Mouse (Mus musculus): ENCODE measurements around the gene Gpsm2. TPM values are rescaled to one million over a fixed set of nuclear protein-coding genes. Genes with fewer than 3 reads are reported as not detected.

The Gpsm2 gene
- polyA plus RNA-seq, 1 experiment from 2014 or later, result 94.5 TPM

- H3K4me3 ChIP-seq, result peak overlapping the region; percentile 82
- WGBS, result under 1% methylated on average over 44 of the region's 44 CpGs
- H3K27me3 ChIP-seq, result no peaks in the 10 kb centered on the region
- H3K9me3 ChIP-seq, result no peaks in the 10 kb centered on the region
- peak overlapping the region; percentile 61 for H3K4me2 ChIP-seq (replicated peaks)
- no peak; the same call in 1 of the 2 replicates for ATAC-seq (ENCODE audit: low FRiP score, low read depth)
- H3K4me1 ChIP-seq, result peaks cover 26% of the 10 kb centered on the region
- peak overlapping the region; percentile 93 for H3K27ac ChIP-seq (replicated peaks)
- peak overlapping the region; percentile 78 for H3K9ac ChIP-seq (replicated peaks)
- peaks cover 2% of the 10 kb centered on the region; the same call in 1 of the 2 replicates for H3K36me3 ChIP-seq
Observed at GRCm38 (mm10) chr3:108721076-108721991, 775 bp downstream of the Gpsm2 start.

GRCm38 (mm10) chr3:108719761-108720160 is 2.3 kb downstream of the Gpsm2 start:
- Histone ChIP-seq H3K4me3 (peak overlapping the region; percentile 82; the same call in 1 of the 2 replicates), H3K4me2 (replicated peaks) (peak overlapping the region; percentile 61; the same call in 1 of the 2 replicates), H3K27ac (replicated peaks) (no peak overlapping the region), H3K4me1 (peaks cover 26% of the 10 kb centered on the region), H3K27me3 (no peaks in the 10 kb centered on the region), H3K9me3 (no peaks in the 10 kb centered on the region), H3K9ac (replicated peaks) (no peak overlapping the region), H3K36me3 (peaks cover 3% of the 10 kb centered on the region; the same call in 1 of the 2 replicates)
- no peak for ATAC-seq (ENCODE audit: low FRiP score, low read depth)
- 89% methylated on average over 3 of the region's 3 CpGs for WGBS

DNA sequence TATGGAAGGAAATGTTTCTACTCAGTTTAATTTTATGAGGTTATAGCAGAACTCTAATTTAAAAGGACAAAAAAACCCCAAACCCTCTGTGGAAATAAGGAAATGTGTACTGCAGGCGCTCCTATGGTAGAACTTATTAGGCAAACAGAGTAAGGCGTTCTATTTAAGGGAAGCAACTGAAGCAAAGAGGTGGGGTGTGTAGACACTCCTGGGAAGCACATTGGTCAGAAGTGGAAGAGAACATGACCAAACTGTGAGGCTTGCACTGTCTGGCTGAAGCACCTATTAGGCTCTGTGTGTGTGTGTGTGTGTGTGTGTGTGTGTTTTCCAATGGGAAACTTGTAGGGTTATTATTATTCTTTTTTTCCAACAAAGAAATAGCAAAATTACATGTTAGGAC is 2.8 kb downstream of the Gpsm2 start:
- ATAC-seq (ENCODE audit: low FRiP score, low read depth), result no peak
- Histone ChIP-seq H3K4me3 (peak overlapping the region; percentile 13; the same call in 1 of the 2 replicates), H3K4me2 (replicated peaks) (0 out of 2 replicates have a peak overlapping the region, but pooled peaks have one; percentile 61), H3K27me3 (no peaks in the 10 kb centered on the region), H3K27ac (replicated peaks) (no peak overlapping the region), H3K36me3 (peaks cover 3% of the 10 kb centered on the region; the same call in 1 of the 2 replicates), H3K4me1 (peaks cover 26% of the 10 kb centered on the region), H3K9me3 (no peaks in the 10 kb centered on the region), H3K9ac (replicated peaks) (no peak overlapping the region)
- 86% methylated on average over 2 of the region's 2 CpGs for WGBS

GRCm38 (mm10) chr3:108717896-108718502 is 4.1 kb downstream of the Gpsm2 start:
- Histone ChIP-seq H3K9ac (replicated peaks) (no peak overlapping the region), H3K36me3 (peaks cover 3% of the 10 kb centered on the region; the same call in 1 of the 2 replicates), H3K4me1 (peaks cover 29% of the 10 kb centered on the region), H3K27ac (replicated peaks) (no peak overlapping the region), H3K4me2 (replicated peaks) (no peak overlapping the region), H3K9me3 (no peaks in the 10 kb centered on the region), H3K27me3 (no peaks in the 10 kb centered on the region), H3K4me3 (no peak overlapping the region)
- WGBS, result 86% methylated on average over 3 of the region's 3 CpGs
- ATAC-seq (ENCODE audit: low FRiP score, low read depth), result no peak

DNA sequence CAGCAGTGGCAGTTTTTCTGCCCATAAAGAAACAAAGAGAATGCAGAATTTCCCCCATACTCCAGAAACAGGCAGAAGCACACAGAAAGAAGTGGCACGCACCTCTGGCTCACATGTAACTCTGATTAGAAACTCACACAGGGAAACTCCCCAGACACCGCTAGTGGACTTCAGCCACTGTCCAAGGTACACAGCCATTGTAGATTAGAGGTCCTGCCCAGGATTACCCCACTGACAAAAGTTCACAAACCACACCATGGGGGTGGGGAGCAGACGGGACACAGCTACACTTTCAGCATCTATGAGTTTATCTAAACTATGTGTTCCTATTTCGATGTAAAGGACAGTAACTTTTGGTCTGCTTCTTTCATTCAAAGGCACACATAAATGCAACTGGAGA is 7.3 kb downstream of the Gpsm2 start:
- Histone ChIP-seq H3K4me2 (replicated peaks) (no peak overlapping the region), H3K27ac (replicated peaks) (no peak overlapping the region), H3K9ac (replicated peaks) (no peak overlapping the region), H3K4me1 (peaks cover 14% of the 10 kb centered on the region), H3K36me3 (peaks cover 3% of the 10 kb centered on the region; the same call in 1 of the 2 replicates), H3K27me3 (no peaks in the 10 kb centered on the region), H3K9me3 (no peaks in the 10 kb centered on the region), H3K4me3 (no peak overlapping the region)
- no peak for ATAC-seq (ENCODE audit: low FRiP score, low read depth)
- 95% methylated on average over 4 of the region's 4 CpGs for WGBS

- H3K27me3 ChIP-seq, result no peaks in the 10 kb centered on the region
- peaks cover 3% of the 10 kb centered on the region; the same call in 1 of the 2 replicates for H3K36me3 ChIP-seq
- no peak overlapping the region for H3K27ac ChIP-seq (replicated peaks)
- ATAC-seq (ENCODE audit: low FRiP score, low read depth), result no peak
- no peaks in the 10 kb centered on the region for H3K9me3 ChIP-seq
- no peak overlapping the region for H3K9ac ChIP-seq (replicated peaks)
- no peak overlapping the region for H3K4me2 ChIP-seq (replicated peaks)
- H3K4me3 ChIP-seq, result no peak overlapping the region
- peaks cover 8% of the 10 kb centered on the region for H3K4me1 ChIP-seq
- WGBS, result 55% methylated on average over 3 of the region's 3 CpGs
Observed at GRCm38 (mm10) chr3:108713065-108713675, 8.9 kb downstream of the Gpsm2 start.

DNA sequence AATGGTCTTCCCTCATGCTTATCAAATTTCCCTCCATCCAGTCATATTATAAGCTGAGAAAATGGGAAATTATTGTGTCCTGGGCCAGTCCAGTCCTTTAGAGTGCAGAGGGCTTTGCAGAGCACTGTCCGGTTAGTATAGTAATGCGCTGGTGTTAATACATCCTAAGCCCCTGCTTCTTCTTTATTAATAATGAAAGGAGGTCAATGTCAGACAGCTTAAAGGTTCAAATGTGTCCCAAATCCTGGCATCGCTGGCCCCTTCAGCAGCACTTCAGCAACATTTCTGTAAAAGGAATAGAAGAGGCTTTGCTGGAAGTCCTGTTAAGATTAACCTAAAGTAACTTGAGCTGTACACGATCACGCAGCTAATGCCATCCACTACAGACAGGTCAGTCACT is 10.8 kb downstream of the Gpsm2 start:
- Histone ChIP-seq H3K4me2 (replicated peaks) (no peak overlapping the region), H3K9me3 (no peaks in the 10 kb centered on the region), H3K27ac (replicated peaks) (no peak overlapping the region), H3K4me3 (no peak overlapping the region), H3K4me1 (peaks cover 8% of the 10 kb centered on the region), H3K9ac (replicated peaks) (no peak overlapping the region), H3K36me3 (peaks cover under 1% of the 10 kb centered on the region; the same call in 1 of the 2 replicates), H3K27me3 (no peaks in the 10 kb centered on the region)
- WGBS, result 84% methylated on average over 5 of the region's 5 CpGs
- no peak for ATAC-seq (ENCODE audit: low FRiP score, low read depth)

DNA sequence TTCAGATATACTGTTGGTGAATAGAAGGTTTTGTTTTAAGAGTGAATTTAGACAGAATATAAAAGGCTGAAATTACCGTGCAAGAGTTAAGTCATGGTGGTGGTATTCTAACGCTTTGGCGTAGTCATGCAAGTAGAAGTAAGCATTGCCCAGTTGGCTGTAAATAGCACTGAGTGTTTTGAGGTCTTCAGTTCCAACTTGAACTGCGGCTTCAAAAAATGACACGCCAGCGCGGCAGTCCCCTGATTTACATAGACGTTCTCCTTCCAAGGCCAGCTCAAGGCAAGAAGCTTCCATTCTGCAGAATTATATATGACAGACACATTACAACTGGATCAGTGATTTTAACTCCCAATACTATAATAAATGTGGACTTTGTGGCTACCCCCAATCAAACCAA is 19.3 kb downstream of the Gpsm2 start:
- no peak for ATAC-seq (ENCODE audit: low FRiP score, low read depth)

DNA sequence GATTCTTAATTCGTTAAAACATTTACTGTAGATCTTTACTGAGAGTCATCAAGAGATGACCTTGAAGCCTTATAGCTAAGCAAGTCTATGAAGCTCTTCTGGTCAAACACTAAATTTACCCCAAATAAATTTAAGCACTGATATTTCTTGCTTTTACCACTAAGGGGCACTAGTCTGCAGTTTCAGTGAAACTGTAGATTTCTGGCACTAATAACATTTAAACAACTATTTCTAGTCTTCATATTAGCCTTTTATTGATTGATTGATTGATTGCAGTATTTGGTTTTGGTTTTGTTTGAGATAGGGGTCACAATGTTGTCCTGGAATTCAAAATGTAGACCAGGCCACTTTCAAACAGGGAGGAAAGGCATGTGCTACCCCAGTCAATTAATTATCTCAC is 20.9 kb downstream of the Gpsm2 start:
- Histone ChIP-seq H3K4me1 (no peaks in the 10 kb centered on the region), H3K9me3 (no peaks in the 10 kb centered on the region), H3K4me3 (no peak overlapping the region), H3K27me3 (no peaks in the 10 kb centered on the region), H3K9ac (replicated peaks) (no peak overlapping the region), H3K4me2 (replicated peaks) (no peak overlapping the region), H3K27ac (replicated peaks) (no peak overlapping the region), H3K36me3 (peaks cover 56% of the 10 kb centered on the region)
- ATAC-seq (ENCODE audit: low FRiP score, low read depth), result no peak
- 74% methylated on average over 1 of the region's 1 CpGs for WGBS

More for the DNA sequence above, 19.3 kb downstream of the Gpsm2 start:
- no peak overlapping the region for H3K9ac ChIP-seq (replicated peaks)
- H3K4me1 ChIP-seq, result no peaks in the 10 kb centered on the region
- no peak overlapping the region for H3K27ac ChIP-seq (replicated peaks)
- no peak overlapping the region for H3K4me3 ChIP-seq
- WGBS, result 95% methylated on average over 8 of the region's 8 CpGs
- H3K4me2 ChIP-seq (replicated peaks), result no peak overlapping the region
- peaks cover 44% of the 10 kb centered on the region for H3K36me3 ChIP-seq
- H3K27me3 ChIP-seq, result no peaks in the 10 kb centered on the region
- H3K9me3 ChIP-seq, result no peaks in the 10 kb centered on the region

DNA sequence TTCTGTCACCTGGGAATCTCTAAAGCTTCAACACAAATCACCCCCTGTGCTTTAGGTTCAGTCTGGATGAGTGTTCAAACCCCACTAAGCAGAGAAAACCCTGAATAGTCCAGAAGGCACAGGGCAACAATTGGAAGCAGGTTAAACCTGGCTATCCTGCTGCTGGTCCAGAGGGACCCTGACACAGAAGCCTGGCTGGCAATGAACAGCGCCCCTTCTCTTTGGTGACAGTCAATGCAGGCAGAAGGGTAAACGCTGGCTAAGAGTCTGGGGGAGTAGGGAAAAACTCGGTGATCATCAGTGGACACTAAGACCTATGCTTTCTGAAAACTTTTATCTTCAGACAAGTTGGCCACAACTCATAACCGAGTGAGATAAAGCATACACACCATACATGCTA is 22.3 kb downstream of the Gpsm2 start:
- no peaks in the 10 kb centered on the region for H3K9me3 ChIP-seq
- no peak overlapping the region for H3K4me2 ChIP-seq (replicated peaks)
- peaks cover 69% of the 10 kb centered on the region for H3K36me3 ChIP-seq
- no peak overlapping the region for H3K27ac ChIP-seq (replicated peaks)
- H3K27me3 ChIP-seq, result no peaks in the 10 kb centered on the region
- 90% methylated on average over 4 of the region's 4 CpGs for WGBS
- no peaks in the 10 kb centered on the region for H3K4me1 ChIP-seq
- no peak overlapping the region for H3K4me3 ChIP-seq
- ATAC-seq (ENCODE audit: low FRiP score, low read depth), result no peak
- no peak overlapping the region for H3K9ac ChIP-seq (replicated peaks)

- WGBS, result 96% methylated on average over 8 of the region's 8 CpGs
- no peaks in the 10 kb centered on the region for H3K27me3 ChIP-seq
- H3K4me2 ChIP-seq (replicated peaks), result no peak overlapping the region
- H3K4me3 ChIP-seq, result no peak overlapping the region
- H3K4me1 ChIP-seq, result no peaks in the 10 kb centered on the region
- H3K9me3 ChIP-seq, result no peaks in the 10 kb centered on the region
- ATAC-seq (ENCODE audit: low FRiP score, low read depth), result no peak
- no peak overlapping the region for H3K9ac ChIP-seq (replicated peaks)
- H3K27ac ChIP-seq (replicated peaks), result no peak overlapping the region
- peaks cover 77% of the 10 kb centered on the region for H3K36me3 ChIP-seq
Observed at GRCm38 (mm10) chr3:108698662-108699061, 23.4 kb downstream of the Gpsm2 start.

DNA sequence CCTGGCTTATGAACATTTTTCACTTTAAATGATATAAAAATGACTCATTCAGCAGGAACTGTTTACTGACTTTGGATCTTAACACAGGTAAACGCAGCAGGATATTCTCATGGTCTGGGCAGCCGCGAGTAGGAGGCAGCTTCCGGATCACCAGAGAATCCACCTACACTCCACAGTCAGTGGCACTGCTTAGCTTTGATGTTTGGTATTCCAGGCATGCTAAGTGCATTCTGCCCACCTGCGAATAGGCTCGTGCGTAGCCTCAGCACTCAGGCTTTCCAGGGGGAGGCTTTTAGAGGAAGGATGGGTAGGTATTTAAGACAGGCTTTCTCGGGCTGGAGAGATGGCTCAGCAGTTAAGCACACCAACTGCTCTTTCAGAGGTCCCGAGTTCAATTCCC is 27.8 kb downstream of the Gpsm2 start:
- peaks cover 64% of the 10 kb centered on the region for H3K36me3 ChIP-seq
- ATAC-seq (ENCODE audit: low FRiP score, low read depth), result no peak
- H3K4me3 ChIP-seq, result no peak overlapping the region
- H3K27ac ChIP-seq (replicated peaks), result no peak overlapping the region
- no peak overlapping the region for H3K9ac ChIP-seq (replicated peaks)
- H3K4me2 ChIP-seq (replicated peaks), result no peak overlapping the region
- no peaks in the 10 kb centered on the region for H3K9me3 ChIP-seq
- H3K4me1 ChIP-seq, result no peaks in the 10 kb centered on the region
- no peaks in the 10 kb centered on the region for H3K27me3 ChIP-seq
- 92% methylated on average over 9 of the region's 9 CpGs for WGBS

All from midbrain, embryonic 12.5 days (tissue).